Mouse (Mus musculus): ENCODE measurements around the gene Tecpr2.

Tecpr2 gene

GRCm38 (mm10) chr12:111008500-111009490, 119.7 kb downstream of the Tecpr2 start:
- peak; percentile 32 to 52 for DNase-seq

GRCm38 (mm10) chr12:111009615-111010257, 120.7 kb downstream of the Tecpr2 start:
- DNase-seq: no peak

DNA sequence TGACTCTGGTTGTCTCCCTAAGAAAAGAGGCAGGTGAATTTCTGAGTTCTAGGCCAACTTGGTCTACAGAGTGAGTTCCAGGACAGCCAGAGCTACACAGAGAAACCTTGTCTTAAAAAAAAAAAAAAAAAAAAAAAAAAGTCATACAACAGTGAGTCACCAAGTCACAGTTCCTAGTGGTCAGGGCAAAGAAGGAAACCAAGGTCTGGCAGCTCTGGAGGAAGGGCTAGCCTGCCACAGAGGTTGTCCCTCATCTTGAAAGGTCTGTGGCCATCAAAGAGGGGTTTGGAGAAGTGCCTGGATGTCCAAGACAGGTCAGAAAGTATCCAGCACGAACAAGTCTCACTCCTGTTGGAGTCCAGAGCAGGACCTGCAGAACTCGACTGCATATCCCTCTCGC, 127.7 kb downstream of the Tecpr2 start:
- no peak for DNase-seq

- no peak for DNase-seq
Observed at GRCm38 (mm10) chr12:111018068-111018467, 129.0 kb downstream of the Tecpr2 start.

DNA sequence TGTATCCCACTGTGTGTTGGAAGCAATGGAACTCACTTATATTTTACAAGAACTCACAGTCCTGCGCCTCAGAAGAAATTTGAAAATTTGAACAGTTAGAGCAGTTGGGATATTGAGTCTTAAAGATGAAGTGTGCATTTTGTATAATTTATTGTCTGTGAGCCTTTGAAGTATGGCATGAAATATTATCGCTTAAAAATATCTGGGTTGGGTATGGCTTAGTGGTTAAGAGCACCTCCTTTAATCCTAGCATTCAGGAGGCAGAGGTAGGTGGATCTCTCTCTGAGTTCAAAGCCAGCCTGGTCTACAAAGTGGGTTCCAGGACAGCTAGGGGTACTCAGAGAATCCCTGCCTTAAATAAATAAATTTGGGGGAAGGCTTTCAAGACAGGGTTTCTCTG, 130.0 kb downstream of the Tecpr2 start:
- no peak for DNase-seq

DNA sequence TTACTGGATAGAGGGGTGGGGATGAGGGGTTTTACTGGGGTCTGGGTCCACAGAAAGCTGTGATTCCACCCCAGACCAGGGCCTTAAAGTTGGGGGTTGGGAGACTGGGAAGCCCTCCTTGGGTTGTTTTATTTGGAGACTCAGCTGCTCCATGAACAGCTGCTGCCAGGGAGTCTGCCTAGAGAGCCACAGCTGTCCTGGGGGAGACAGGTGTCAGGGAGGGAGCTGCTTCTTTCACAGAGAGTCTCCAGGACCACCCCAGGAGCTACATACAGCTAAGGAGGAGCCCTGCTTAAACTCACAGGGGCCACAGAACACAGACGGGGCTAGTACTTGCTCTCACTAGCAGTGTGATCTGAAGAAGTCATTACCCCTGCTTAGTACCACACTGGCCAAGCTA, 132.1 kb downstream of the Tecpr2 start:
- DNase-seq: no peak

GRCm38 (mm10) chr12:111021577-111021976, 132.5 kb downstream of the Tecpr2 start:
- no peak for DNase-seq
